Mouse (Mus musculus) heart, embryonic 11.5 days (tissue): ENCODE data around the gene Klhl3. TPM values are rescaled to one million over a fixed set of nuclear protein-coding genes. Genes with fewer than 3 reads are reported as not detected.
A peak's percentile ranks its signal among the peaks of the same experiment; 100 is the strongest.

Experiments
- ATAC-seq: fragments of 200-750 bp; cut with Nextera tagmentation; replicated peaks from 2 replicates; pipeline ENCODE4 v1.8.0; 2017; ENCODE audit warnings: moderate library complexity; ENCODE audit not compliant: insufficient number of reproducible peaks, low FRiP score, low TSS enrichment
- H3K27ac ChIP-seq: fragments of 300-500 bp; sonication (generic); 2 replicates; pipeline ENCODE4 v1.5.1; 2014; ENCODE audit warnings: mild to moderate bottlenecking, low read depth, low read length
- H3K27me3 ChIP-seq: fragments of 300-500 bp; sonication (generic); 2 replicates; pipeline ENCODE4 v1.6.1; 2014; ENCODE audit warnings: mild to moderate bottlenecking, low read length, mixed read lengths; ENCODE audit not compliant: control insufficient read depth, insufficient read depth
- H3K36me3 ChIP-seq: fragments of 300-500 bp; sonication (generic); 2 replicates; pipeline ENCODE4 v1.6.1; 2014; ENCODE audit warnings: mild to moderate bottlenecking, low read length, moderate library complexity, mixed read lengths; ENCODE audit not compliant: control insufficient read depth, insufficient read depth
- H3K4me1 ChIP-seq: fragments of 300-500 bp; sonication (generic); 2 replicates; pipeline ENCODE4 v1.6.1; 2014; ENCODE audit warnings: low read length; ENCODE audit not compliant: control insufficient read depth, insufficient read depth
- H3K4me2 ChIP-seq: fragments of 300-500 bp; sonication (generic); 2 replicates; pipeline ENCODE4 v1.6.1; 2014; ENCODE audit warnings: mild to moderate bottlenecking, moderate library complexity
- H3K4me3 ChIP-seq: fragments of 300-500 bp; sonication (generic); 2 replicates; pipeline ENCODE4 v1.5.1; 2014; ENCODE audit warnings: low read depth, low read length
- H3K9ac ChIP-seq: fragments of 300-500 bp; sonication (generic); 2 replicates; pipeline ENCODE4 v1.6.1; 2014; ENCODE audit warnings: mild to moderate bottlenecking, low read depth, low read length, moderate library complexity
- H3K9me3 ChIP-seq: fragments of 300-500 bp; sonication (generic); replicated peaks from 2 replicates; pipeline ENCODE4 v1.6.1; 2016; ENCODE audit warnings: low read length; ENCODE audit not compliant: control insufficient read depth
- WGBS: fragments of 180-500 bp; shearing (Covaris S2); extraction: QIAGEN DNeasy Blood & Tissue Kit; methylation state at CpG from one replicate; pipeline ENCODE4 v1.1.7; 2014; ENCODE audit not compliant: insufficient replicate concordance; 5-methylcytosine and 5-hydroxymethylcytosine counted together
- polyA plus RNA-seq: library from polyadenylated mRNA; unstranded; fragments of >200 nt; fragmentation: Nextera tagmentation; extraction: Ambion mirVana; gene quantifications from 2 replicates; pipeline ENCODE4 v1.2.1, GENCODE M21; 2014

Klhl3 gene
- polyA plus RNA-seq, 1 experiment from 2014 or later: 4.3 TPM

GRCm38 (mm10) chr13:58049121-58049520, 64.3 kb downstream of the Klhl3 start:
- H3K9me3 ChIP-seq: no peaks in the 10 kb centered on the region
- 65% methylated on average over 5 of the region's 5 CpGs for WGBS

GRCm38 (mm10) chr13:58048076-58048475, 65.3 kb downstream of the Klhl3 start:
- WGBS: 80% methylated on average over 3 of the region's 3 CpGs
- Histone ChIP-seq H3K4me2 (no peak overlapping the region), H3K9me3 (no peaks in the 10 kb centered on the region), H3K27ac (no peak overlapping the region), H3K4me3 (no peak overlapping the region), H3K9ac (no peak overlapping the region), H3K27me3 (no peaks in the 10 kb centered on the region), H3K36me3 (no peaks in the 10 kb centered on the region), H3K4me1 (no peaks in the 10 kb centered on the region; the same call in 1 of the 2 replicates)
- no peak for ATAC-seq

More at GRCm38 (mm10) chr13:58049121-58049520, 64.3 kb downstream of the Klhl3 start:
- Histone ChIP-seq H3K27me3 (no peaks in the 10 kb centered on the region), H3K4me3 (no peak overlapping the region), H3K36me3 (no peaks in the 10 kb centered on the region), H3K27ac (no peak overlapping the region), H3K4me1 (no peaks in the 10 kb centered on the region; the same call in 1 of the 2 replicates), H3K9ac (no peak overlapping the region), H3K4me2 (no peak overlapping the region)
- no peak for ATAC-seq

DNA sequence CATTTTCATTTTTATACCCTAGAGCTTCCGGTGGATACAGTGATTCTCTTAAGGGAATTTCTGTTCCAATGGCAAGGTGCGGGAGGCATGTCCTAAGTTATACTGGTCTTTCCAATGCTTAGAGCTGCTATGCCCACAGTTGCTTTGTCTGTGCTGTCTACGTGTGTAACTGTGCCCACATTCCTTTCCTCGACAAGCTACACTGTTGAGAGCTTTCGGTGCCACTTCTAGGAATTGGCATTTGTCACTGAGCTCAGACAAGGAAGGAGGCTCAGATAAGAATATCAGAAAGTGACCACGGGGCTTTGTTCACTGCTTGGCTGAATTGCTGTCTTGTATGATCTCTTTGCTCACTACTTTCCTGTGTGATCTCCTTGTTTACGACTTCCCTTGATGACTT, 67.2 kb downstream of the Klhl3 start:
- Histone ChIP-seq H3K27ac (no peak overlapping the region), H3K9ac (no peak overlapping the region), H3K9me3 (no peaks in the 10 kb centered on the region), H3K27me3 (no peaks in the 10 kb centered on the region), H3K4me3 (no peak overlapping the region), H3K36me3 (no peaks in the 10 kb centered on the region), H3K4me1 (no peaks in the 10 kb centered on the region; the same call in 1 of the 2 replicates), H3K4me2 (no peak overlapping the region)
- ATAC-seq: no peak
- 62% methylated on average over 7 of the region's 7 CpGs for WGBS

DNA sequence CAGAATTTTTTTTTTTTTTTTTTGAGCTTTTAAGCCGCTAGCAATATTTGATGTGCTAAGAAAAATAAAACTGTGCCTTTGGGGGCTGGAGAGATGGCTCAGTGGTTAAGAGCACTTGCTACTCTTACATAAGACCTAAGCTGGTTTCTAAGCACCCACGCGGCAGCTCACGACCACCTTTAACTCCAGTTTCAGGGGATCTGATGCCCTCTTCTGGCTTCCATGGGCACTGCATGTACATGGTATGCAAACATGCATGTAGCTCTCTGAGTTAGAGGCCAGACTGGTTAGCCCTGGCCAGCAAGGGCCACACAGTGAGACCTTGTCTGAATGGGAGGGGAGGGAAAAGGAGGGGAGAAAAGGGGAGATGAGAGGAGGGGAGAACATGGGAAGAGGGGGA, 68.1 kb downstream of the Klhl3 start:
- H3K36me3 ChIP-seq: no peaks in the 10 kb centered on the region
- WGBS: 39% methylated on average over 4 of the region's 4 CpGs
- no peaks in the 10 kb centered on the region for H3K27me3 ChIP-seq
- ATAC-seq: no peak
- no peak overlapping the region for H3K27ac ChIP-seq
- H3K4me3 ChIP-seq: no peak overlapping the region
- H3K4me1 ChIP-seq: no peaks in the 10 kb centered on the region; the same call in 1 of the 2 replicates
- H3K9ac ChIP-seq: no peak overlapping the region
- no peak overlapping the region for H3K4me2 ChIP-seq
- H3K9me3 ChIP-seq: no peaks in the 10 kb centered on the region

- no peak overlapping the region for H3K4me3 ChIP-seq
- H3K4me1 ChIP-seq: no peaks in the 10 kb centered on the region; the same call in 1 of the 2 replicates
- H3K36me3 ChIP-seq: no peaks in the 10 kb centered on the region
- H3K27ac ChIP-seq: no peak overlapping the region
- no peak overlapping the region for H3K4me2 ChIP-seq
- 87% methylated on average over 8 of the region's 8 CpGs for WGBS
- H3K27me3 ChIP-seq: no peaks in the 10 kb centered on the region
- no peak for ATAC-seq
- no peak overlapping the region for H3K9ac ChIP-seq
- no peaks in the 10 kb centered on the region for H3K9me3 ChIP-seq
Measured at GRCm38 (mm10) chr13:58043278-58043677, 70.1 kb downstream of the Klhl3 start.

DNA sequence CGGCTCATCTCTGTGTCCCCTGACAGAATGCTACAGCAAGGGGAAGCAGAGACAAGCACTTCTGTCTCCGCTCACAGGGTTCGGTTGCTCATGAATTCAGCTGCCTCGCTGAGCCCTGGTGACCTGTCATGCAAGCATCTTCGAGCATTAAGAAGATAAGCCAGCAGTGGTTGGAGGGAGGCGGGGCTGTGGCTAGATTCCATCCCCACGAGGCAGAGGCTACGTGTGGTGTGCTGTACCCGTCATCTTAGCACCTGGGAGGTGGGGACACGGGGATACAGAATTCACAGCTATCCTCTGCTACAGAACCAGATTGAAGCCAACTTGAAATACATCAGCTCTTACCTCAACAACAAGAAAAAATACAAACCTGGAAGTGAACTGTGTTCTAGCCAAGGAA, 73.3 kb downstream of the Klhl3 start:
- Histone ChIP-seq H3K27ac (no peak overlapping the region), H3K36me3 (no peaks in the 10 kb centered on the region), H3K4me3 (no peak overlapping the region), H3K9me3 (no peaks in the 10 kb centered on the region), H3K4me2 (no peak overlapping the region), H3K27me3 (no peaks in the 10 kb centered on the region), H3K4me1 (peaks cover 3% of the 10 kb centered on the region; the same call in 1 of the 2 replicates), H3K9ac (no peak overlapping the region)
- ATAC-seq: no peak
- 37% methylated on average over 10 of the region's 10 CpGs for WGBS

- 62% methylated on average over 8 of the region's 8 CpGs for WGBS
- H3K27me3 ChIP-seq: no peaks in the 10 kb centered on the region
- H3K4me2 ChIP-seq: no peak overlapping the region
- H3K27ac ChIP-seq: no peak overlapping the region
- H3K4me3 ChIP-seq: no peak overlapping the region
- no peaks in the 10 kb centered on the region for H3K9me3 ChIP-seq
- no peak for ATAC-seq
- H3K9ac ChIP-seq: no peak overlapping the region
- peaks cover 3% of the 10 kb centered on the region; the same call in 1 of the 2 replicates for H3K4me1 ChIP-seq
- no peaks in the 10 kb centered on the region for H3K36me3 ChIP-seq
Measured at GRCm38 (mm10) chr13:58037506-58037905, 75.9 kb downstream of the Klhl3 start.

- Histone ChIP-seq H3K27ac (0 out of 2 replicates have a peak overlapping the region, but pooled peaks have one; percentile 8), H3K27me3 (no peaks in the 10 kb centered on the region), H3K9ac (no peak overlapping the region), H3K9me3 (no peaks in the 10 kb centered on the region), H3K4me2 (no peak overlapping the region), H3K36me3 (no peaks in the 10 kb centered on the region), H3K4me1 (peaks cover 3% of the 10 kb centered on the region; the same call in 1 of the 2 replicates), H3K4me3 (no peak overlapping the region)
- WGBS: 38% methylated on average over 10 of the region's 10 CpGs
- peak; percentile 67 for ATAC-seq
Measured at GRCm38 (mm10) chr13:58035470-58036156, 77.8 kb downstream of the Klhl3 start.

DNA sequence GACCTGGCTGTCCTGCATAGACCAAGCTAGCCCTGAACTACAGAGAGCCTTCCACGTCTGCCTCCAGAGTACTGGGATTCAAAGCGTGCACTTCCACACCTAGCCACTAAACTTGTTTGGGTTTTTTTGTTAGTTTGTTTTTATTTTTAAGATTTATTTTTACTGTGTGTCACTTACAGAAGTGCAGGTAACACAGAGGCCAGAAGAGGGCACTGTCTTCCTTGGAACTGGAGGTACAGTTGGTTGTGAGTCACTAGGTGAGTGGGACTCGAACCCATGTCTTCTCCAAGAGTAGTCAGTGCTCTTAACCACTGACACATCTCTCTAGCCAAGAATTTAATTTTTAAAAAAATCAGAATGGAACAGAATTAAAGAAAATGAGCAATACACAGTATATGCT, 78.4 kb downstream of the Klhl3 start:
- Histone ChIP-seq H3K4me1 (peaks cover 3% of the 10 kb centered on the region; the same call in 1 of the 2 replicates), H3K9me3 (no peaks in the 10 kb centered on the region)
- 90% methylated on average over 3 of the region's 3 CpGs for WGBS

More for the DNA sequence above, 78.4 kb downstream of the Klhl3 start:
- no peaks in the 10 kb centered on the region for H3K36me3 ChIP-seq
- no peak overlapping the region for H3K9ac ChIP-seq
- ATAC-seq: no peak
- H3K4me3 ChIP-seq: no peak overlapping the region
- no peak overlapping the region for H3K27ac ChIP-seq
- H3K27me3 ChIP-seq: no peaks in the 10 kb centered on the region
- H3K4me2 ChIP-seq: no peak overlapping the region
